Mouse (Mus musculus) CD4-positive, CD25-positive, alpha-beta regulatory T cell, adult 4 months (primary cell): Measurements from ENCODE around the gene Hspe1. TPM values are rescaled to one million over a fixed set of nuclear protein-coding genes. Genes with fewer than 3 reads are reported as not detected.
"Not testable (repeated sequence)": the region's sequence is repeated elsewhere in the genome, so short reads cannot be mapped to it uniquely, and the experiment has no call there.

Experiments
- ATAC-seq: one replicate; pipeline ENCODE4 v1.8.0; 2017
- polyA plus RNA-seq, 2 experiments: library from polyadenylated mRNA; unstranded; fragments of 100-300 nt; shearing (Covaris generic); gene quantifications; one replicate each; pipeline ENCODE4 v1.2.1; 2017

Hspe1 gene
- polyA plus RNA-seq = 100 to 1,000 TPM; 128 to 193 TPM

GRCm38 (mm10) chr1:55087932-55088610, at the start of gene Hspe1, which contains the start of gene Hspd1:
Hspe1 (plus strand) TSS chr1:55088132.
Hspd1 (minus strand) TSS chr1:55088243.
- ATAC-seq = peak; percentile 84

- ATAC-seq = no peak
Observed at GRCm38 (mm10) chr1:55039944-55040343, 48.0 kb upstream of the Hspe1 start.

GRCm38 (mm10) chr1:55041691-55042090, 46.2 kb upstream of the Hspe1 start:
- ATAC-seq = no peak

GRCm38 (mm10) chr1:55042246-55042645, 45.7 kb upstream of the Hspe1 start:
- peak; percentile 45 for ATAC-seq

GRCm38 (mm10) chr1:55043164-55043563, 44.8 kb upstream of the Hspe1 start:
- ATAC-seq = peak; percentile 51

- ATAC-seq = no peak
Observed at GRCm38 (mm10) chr1:55048841-55049587, 38.9 kb upstream of the Hspe1 start.

GRCm38 (mm10) chr1:55051671-55052070, 36.3 kb upstream of the Hspe1 start:
- ATAC-seq = no peak

GRCm38 (mm10) chr1:55052355-55052953, 35.5 kb upstream of the Hspe1 start, which contains the start of gene Coq10b:
Coq10b (plus strand) TSS chr1:55052770.
- ATAC-seq = peak; percentile 94

GRCm38 (mm10) chr1:55053005-55053404, 34.9 kb upstream of the Hspe1 start:
- peak; percentile 6 for ATAC-seq

GRCm38 (mm10) chr1:55053596-55053995, 34.3 kb upstream of the Hspe1 start:
- no peak for ATAC-seq

GRCm38 (mm10) chr1:55055322-55056115, 32.4 kb upstream of the Hspe1 start:
- no peak for ATAC-seq

GRCm38 (mm10) chr1:55058383-55058782, 29.5 kb upstream of the Hspe1 start:
- ATAC-seq = not testable (repeated sequence)

- ATAC-seq = no peak
Observed at GRCm38 (mm10) chr1:55061099-55061498, 26.8 kb upstream of the Hspe1 start.

- ATAC-seq = no peak
Observed at GRCm38 (mm10) chr1:55061772-55062171, 26.2 kb upstream of the Hspe1 start.

GRCm38 (mm10) chr1:55072328-55072727, 15.6 kb upstream of the Hspe1 start:
- ATAC-seq = not testable (repeated sequence)

- no peak for ATAC-seq
Observed at GRCm38 (mm10) chr1:55074757-55075156, 13.2 kb upstream of the Hspe1 start.

- ATAC-seq = no peak
Observed at GRCm38 (mm10) chr1:55075652-55076394, 12.1 kb upstream of the Hspe1 start.

- no peak for ATAC-seq
Observed at GRCm38 (mm10) chr1:55076395-55076743, 11.6 kb upstream of the Hspe1 start.

GRCm38 (mm10) chr1:55076849-55077516, 10.9 kb upstream of the Hspe1 start:
- no peak for ATAC-seq

- no peak for ATAC-seq
Observed at GRCm38 (mm10) chr1:55079677-55080076, 8.3 kb upstream of the Hspe1 start.

- ATAC-seq = peak; percentile 33
Observed at GRCm38 (mm10) chr1:55082106-55082505, 5.8 kb upstream of the Hspe1 start.
